Mouse (Mus musculus): ENCODE measurements around the gene Smyd5.

The Smyd5 gene

GRCm38 (mm10) chr6:85431842-85432431 is at the start of gene Smyd5:
Gene Smyd5, plus strand, starts transcription at chr6:85431989.
- peak; percentile 80 for DNase-seq (ENCODE audit: low read depth)

- no peak for DNase-seq (ENCODE audit: low read depth)
Observed at GRCm38 (mm10) chr6:85382791-85383190, 49.0 kb upstream of the Smyd5 start.

DNA sequence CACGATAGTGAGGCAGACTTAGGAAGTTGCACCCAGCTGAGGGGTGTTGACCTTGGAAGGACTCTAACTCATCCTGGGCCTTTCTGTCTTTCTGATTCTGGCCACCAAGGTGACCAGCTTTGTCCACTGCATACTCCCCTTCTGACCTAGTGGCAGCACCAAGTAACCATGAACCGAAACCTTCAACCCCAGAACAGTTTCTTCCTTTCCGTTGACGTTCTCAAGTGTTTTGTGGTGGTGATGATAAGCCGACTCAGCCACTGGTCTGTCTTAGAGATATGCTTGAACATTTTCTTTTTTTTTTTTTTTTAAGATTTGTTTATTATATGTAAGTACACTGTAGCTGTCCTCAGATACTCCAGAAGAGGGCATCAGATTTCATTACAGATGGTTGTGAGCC is 43.2 kb upstream of the Smyd5 start:
- no peak for DNase-seq (ENCODE audit: low read depth)

DNA sequence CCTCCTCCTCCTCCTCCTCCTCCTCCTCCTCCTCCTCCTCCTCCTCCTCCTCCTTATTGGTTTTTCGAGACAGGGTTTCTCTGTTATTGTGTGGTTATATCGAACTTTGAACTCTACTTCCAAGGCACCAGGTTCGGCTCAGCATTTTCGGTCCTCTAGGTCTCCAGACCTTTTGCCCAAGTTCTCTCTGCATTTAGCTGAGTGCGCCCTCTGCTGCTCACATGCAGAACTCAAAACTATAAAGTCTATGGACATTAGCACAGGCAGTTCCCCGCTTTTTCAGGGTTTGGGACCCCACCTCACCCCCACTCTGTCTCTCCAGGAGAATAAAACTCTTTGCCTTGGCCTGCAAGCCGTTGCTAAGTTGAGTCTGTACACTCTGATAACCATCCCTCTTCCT is 40.0 kb upstream of the Smyd5 start:
- DNase-seq (ENCODE audit: low read depth): peak; percentile 45

GRCm38 (mm10) chr6:85395360-85395759 is 36.4 kb upstream of the Smyd5 start:
- no peak for DNase-seq (ENCODE audit: low read depth)

GRCm38 (mm10) chr6:85397165-85397564 is 34.6 kb upstream of the Smyd5 start:
- DNase-seq (ENCODE audit: low read depth): peak; percentile 42

DNA sequence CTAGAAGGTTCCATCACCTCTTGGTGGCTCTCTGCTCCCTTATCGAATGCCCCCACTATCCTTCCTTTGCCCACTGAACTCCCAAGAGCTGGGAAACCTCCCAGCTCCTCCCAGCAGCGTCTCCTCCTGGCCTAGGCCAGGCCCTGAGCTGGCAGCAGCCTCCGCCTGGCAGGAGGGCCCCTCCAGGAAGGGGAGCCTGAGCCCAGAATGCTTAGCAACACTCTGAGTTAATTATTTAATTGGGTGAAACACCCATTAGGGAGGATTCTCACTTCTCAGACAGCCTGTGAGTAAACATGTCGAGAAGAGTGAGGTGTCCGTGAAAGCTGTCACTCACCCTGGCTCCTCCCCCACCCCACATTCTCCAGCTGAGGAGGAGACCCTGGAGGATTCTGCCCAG is 32.1 kb upstream of the Smyd5 start:
- DNase-seq (ENCODE audit: low read depth): no peak

DNA sequence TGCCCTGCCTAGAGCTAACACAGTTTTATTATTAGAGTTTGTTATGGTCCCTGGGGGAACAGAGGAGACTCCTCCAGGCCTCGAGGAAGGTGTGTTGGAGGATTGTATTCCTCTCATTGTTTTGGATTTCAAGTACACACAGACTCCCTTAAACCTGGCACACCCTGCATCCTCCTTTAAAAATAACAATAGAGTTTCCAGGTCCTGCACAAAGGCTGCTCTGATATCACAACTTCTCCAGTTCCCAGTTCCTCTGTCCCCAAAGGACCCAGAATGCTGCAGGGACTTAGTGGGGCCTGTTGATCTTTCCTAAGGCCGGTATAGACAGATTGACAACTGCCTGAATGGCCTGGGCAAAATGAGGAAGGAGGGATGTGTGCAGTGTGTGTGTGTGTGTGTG is 29.2 kb upstream of the Smyd5 start:
- no peak for DNase-seq (ENCODE audit: low read depth)

DNA sequence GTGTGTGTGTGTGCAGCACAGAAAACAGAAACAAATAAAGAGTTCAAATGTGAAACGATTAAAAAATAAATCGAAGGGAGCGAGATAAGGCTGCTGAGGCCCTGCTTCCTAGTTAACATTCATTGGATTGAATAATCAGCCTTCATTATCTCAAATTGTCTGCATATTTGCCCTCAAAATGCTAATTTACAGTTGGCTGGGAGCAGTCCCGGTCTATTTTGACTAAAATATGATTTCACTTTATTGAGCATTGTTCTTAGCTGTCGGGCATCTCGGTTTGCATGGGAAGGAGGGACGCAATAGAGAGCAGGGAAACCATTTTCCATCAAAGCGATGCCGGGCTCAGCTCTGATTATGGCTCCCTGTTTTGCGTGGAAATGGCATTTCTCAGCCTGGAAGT is 28.8 kb upstream of the Smyd5 start:
- no peak for DNase-seq (ENCODE audit: low read depth)

DNA sequence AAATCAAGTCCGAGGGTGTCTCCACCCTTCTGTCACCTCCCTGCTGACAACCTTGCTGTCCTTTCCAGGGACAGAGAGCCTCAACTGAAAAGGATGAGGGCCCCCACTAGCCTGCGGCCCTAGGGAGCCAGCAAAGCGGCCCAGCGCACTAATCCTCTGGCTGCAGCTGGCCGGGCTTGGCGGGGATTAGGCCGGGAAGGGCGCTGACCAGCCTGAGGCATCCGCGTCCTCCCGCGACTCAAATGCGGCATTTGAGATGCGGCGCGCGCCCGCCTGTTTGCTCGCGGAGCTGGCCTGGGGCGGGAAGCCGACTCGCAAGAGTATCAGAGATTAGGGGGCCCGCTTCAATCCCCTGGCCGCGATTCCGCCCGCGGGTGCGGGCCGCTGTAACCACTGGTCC is 22.8 kb upstream of the Smyd5 start:
- DNase-seq (ENCODE audit: low read depth): no peak

- DNase-seq (ENCODE audit: low read depth): peak; percentile 51
Observed at GRCm38 (mm10) chr6:85410771-85411273, 21.0 kb upstream of the Smyd5 start.

GRCm38 (mm10) chr6:85415829-85416228 is 16.0 kb upstream of the Smyd5 start:
- no peak for DNase-seq (ENCODE audit: low read depth)

- DNase-seq (ENCODE audit: low read depth): no peak
Observed at GRCm38 (mm10) chr6:85419150-85419549, 12.6 kb upstream of the Smyd5 start.

GRCm38 (mm10) chr6:85423836-85424379 is 7.9 kb upstream of the Smyd5 start, which contains the start of gene Noto:
Gene Noto, plus strand, starts transcription at chr6:85423886.
- DNase-seq (ENCODE audit: low read depth): no peak

DNA sequence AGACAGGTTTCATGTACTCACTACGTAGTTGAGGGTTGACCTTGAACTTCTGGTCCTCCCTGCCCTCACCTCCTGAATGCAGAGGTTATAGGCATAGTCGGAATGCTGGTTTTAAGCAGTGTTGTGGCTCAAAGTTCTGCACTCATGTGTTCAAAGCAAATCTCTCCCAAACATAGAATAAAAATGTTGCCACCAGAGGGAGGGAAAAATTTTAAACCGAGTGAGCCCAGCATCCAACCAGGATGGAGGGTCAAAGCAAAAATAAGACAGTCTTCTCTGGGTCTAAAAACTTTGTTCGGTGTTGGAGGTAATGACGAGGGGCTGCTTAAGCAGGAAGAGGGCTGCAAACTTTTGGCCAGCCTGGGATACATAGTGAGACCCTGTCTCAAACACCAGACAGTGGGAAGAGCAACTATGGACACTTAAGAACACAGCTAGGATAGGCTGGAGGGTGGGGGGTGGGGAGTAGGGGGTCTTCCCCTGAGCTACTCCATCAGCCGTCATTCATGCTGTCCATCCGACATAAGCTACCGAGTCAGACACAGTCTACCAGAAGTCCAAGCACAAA is 431 bp upstream of the Smyd5 start:
- no peak for DNase-seq (ENCODE audit: low read depth)

- DNase-seq (ENCODE audit: low read depth): no peak
Observed at GRCm38 (mm10) chr6:85433865-85434264, 2.1 kb downstream of the Smyd5 start.

DNA sequence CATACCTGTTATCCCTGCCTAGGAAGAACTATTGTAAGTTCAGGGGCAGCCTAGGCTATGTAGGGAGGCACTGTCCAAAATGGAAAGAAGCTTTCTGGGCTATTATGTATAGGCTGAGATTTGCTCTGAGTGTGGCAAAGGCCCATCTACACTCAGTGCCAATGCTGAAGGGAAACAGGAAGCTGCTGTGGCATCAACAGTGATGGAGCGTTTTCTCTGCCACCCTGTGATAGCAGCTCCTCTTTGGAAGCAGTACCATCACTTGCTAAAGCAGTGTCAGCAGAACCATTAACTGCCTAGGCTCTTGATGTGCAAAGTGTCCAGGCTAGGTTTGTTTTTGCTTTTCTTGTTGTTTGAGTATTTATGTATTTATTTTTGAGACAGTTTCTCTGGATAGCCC is 4.4 kb downstream of the Smyd5 start:
- DNase-seq (ENCODE audit: low read depth): no peak

DNA sequence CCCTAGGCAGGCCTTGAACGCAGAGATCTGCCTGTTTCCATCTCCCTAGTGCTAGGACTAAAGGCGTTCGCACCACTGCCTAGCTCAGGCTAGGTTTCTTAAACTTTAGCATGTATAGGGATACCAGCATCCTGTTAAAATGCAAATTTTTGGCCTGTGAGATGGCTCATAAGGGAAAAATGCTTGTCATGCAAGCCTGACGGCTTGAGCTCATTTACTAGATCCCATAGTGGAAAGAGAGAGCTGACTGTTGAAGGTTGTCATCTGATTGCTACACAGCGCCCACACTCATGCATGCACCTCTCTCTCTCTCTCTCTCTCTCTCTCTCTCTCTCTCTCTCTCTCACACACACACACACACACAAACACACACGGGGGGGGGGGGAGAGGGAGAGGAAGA is 4.8 kb downstream of the Smyd5 start:
- no peak for DNase-seq (ENCODE audit: low read depth)

- no peak for DNase-seq (ENCODE audit: low read depth)
Observed at GRCm38 (mm10) chr6:85441142-85441541, 9.4 kb downstream of the Smyd5 start.

DNA sequence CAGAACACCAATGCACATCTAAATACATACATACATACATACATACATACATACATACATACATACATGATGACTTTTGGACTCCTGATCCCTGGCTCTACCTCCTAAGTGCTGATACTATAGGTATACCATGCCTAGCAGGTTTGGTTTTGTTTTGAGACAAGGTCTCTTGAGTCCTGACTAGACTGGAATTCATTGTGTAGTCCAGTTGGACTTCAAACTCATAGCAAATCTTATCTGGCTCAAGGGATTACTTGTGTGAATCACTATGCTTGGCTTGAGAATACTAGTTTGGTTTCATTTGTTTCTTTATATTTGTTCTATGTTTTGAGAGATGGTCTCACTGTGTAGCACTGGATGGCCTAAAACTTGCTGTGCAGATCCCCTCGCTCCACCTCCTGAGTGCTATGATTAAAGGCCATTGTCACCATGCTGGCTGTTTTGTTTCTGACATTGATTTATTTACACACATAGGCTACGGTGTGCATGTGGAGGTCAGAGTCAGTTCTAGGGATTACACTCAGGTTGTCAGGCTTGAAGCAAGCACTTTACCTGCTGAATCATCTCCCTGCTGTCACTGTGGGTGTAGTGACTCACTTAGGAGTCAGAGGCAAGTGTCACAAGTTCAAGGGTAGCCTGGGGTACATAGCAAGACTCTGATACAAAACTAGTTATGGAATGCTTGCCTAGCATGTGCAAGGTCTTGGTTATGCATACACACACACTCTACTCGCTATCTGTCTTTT is 11.9 kb downstream of the Smyd5 start:
- DNase-seq (ENCODE audit: low read depth): no peak

GRCm38 (mm10) chr6:85444266-85444965 is 12.6 kb downstream of the Smyd5 start:
- DNase-seq (ENCODE audit: low read depth): no peak

DNA sequence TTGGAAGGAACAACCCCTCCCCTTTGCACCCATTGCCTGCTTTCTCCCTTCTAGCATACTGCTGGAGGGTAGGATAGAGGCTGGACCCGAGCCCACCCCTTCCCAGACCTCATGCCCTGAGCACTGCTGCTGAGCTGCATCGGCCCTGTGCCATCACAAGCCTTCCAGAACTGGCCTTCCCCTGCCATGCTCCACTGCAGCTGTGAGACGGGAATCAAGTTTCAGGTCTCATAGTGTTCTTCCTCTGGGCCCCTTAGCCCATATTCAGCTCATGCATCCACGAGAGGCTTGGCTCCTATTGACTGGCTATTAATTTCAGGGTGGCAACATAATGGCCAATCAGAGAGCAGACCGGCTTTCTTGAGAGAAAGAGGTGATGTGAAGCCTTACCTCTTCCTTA is 13.5 kb downstream of the Smyd5 start:
- DNase-seq (ENCODE audit: low read depth): no peak

Measured in c-Kit-positive CD71-positive TER-119-negative erythroid progenitor cells, embryonic 14.5 days (primary cell).